Mouse (Mus musculus) liver, embryonic 11.5 days (tissue): ENCODE results near the gene Psrc1. TPM values are rescaled to one million over a fixed set of nuclear protein-coding genes. Genes with fewer than 3 reads are reported as not detected.

Source experiments
- ATAC-seq: fragments of 200-750 bp; cut with Nextera tagmentation; replicated peaks from 2 replicates; pipeline ENCODE4 v1.8.0; 2017; ENCODE audit warnings: moderate number of reproducible peaks, mild to moderate bottlenecking, moderate TSS enrichment, moderate library complexity; ENCODE audit not compliant: low FRiP score
- DNase-seq: peaks from one replicate; pipeline ENCODE4 v3.0.0-alpha.2; 2017; ENCODE audit warnings: low spot score
- H3K27ac ChIP-seq: fragments of 300-500 bp; sonication (generic); 2 replicates; pipeline ENCODE4 v1.5.1; 2014; ENCODE audit warnings: mild to moderate bottlenecking, low read depth, low read length, control low read depth
- H3K27me3 ChIP-seq: fragments of 300-500 bp; sonication (generic); replicated peaks from 2 replicates; pipeline ENCODE4 v1.6.1; 2014; ENCODE audit warnings: low read length, mixed read lengths; ENCODE audit not compliant: control insufficient read depth, insufficient read depth
- H3K36me3 ChIP-seq: fragments of 300-500 bp; sonication (generic); 2 replicates; pipeline ENCODE4 v1.6.1; 2014; ENCODE audit warnings: mild to moderate bottlenecking, low read length, moderate library complexity, mixed read lengths; ENCODE audit not compliant: control insufficient read depth, insufficient read depth
- H3K4me1 ChIP-seq: fragments of 300-500 bp; sonication (generic); replicated peaks from 2 replicates; pipeline ENCODE4 v1.6.1; 2014; ENCODE audit warnings: low read length, mixed read lengths; ENCODE audit not compliant: control insufficient read depth, insufficient read depth
- H3K4me2 ChIP-seq: fragments of 300-500 bp; sonication (generic); 2 replicates; pipeline ENCODE4 v1.6.1; 2014; ENCODE audit warnings: mild to moderate bottlenecking, control low read depth, moderate library complexity
- H3K4me3 ChIP-seq: fragments of 300-500 bp; sonication (generic); 2 replicates; pipeline ENCODE4 v1.5.1; 2014; ENCODE audit warnings: low read depth, low read length, control low read depth
- H3K9ac ChIP-seq: fragments of 300-500 bp; sonication (generic); 2 replicates; pipeline ENCODE4 v1.6.1; 2014; ENCODE audit warnings: low read depth, low read length, control low read depth
- H3K9me3 ChIP-seq: fragments of 300-500 bp; sonication (generic); 2 replicates; pipeline ENCODE4 v1.6.1; 2016; ENCODE audit warnings: low read length, inconsistent platforms, mixed read lengths; ENCODE audit not compliant: control insufficient read depth
- WGBS: fragments of 180-500 bp; shearing (Covaris S2); extraction: QIAGEN DNeasy Blood & Tissue Kit; methylation state at CpG from one replicate; pipeline ENCODE4 v1.1.7; 2014; 5-methylcytosine and 5-hydroxymethylcytosine counted together
- polyA plus RNA-seq: library from polyadenylated mRNA; unstranded; fragments of >200 nt; fragmentation: Nextera tagmentation; extraction: Ambion mirVana; gene quantifications from 2 replicates; pipeline ENCODE4 v1.2.1, GENCODE M21; 2014

Psrc1 gene
- polyA plus RNA-seq, 1 experiment from 2014 or later: 33.2 TPM

DNA sequence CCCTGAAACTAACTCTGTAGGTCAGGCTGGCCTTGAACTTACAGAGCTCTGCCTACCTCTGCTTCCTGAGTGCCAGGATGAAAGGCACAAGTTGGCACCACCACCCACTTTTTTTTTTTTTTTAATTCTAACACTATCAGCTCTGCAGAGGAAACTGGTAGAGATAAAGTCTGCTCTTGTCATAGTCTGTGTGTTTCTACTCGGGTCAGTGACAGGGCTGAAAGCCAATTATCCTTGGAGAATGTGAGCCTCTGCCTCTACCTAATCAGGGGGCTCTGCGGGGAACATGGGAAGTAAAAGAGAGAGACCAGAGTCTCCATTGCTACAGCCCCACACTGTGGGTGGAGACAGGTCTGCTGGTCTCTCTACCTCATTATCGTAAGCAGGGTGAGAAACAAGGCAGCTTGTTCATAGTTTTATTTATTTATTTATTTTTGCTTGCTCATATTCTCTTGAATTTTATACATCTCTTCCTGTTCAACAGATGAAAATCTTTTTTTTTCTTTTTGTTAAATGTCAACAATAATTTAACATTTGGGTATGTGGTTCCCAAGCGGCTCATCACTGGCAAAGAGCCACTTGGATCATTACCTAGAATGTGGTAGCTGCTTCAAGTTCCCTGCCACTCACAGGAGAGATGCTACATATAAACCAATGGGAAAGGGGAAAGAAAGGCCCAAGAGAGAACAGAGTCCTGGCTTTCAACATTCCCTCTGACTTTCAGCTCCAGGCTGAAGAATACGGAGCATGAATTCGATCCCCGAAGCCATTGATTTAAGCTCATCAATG, 4.6 kb upstream of the Psrc1 start:
- DNase-seq (no peak), ATAC-seq (no peak)
- no peak overlapping the region for H3K4me3 ChIP-seq
- H3K9ac ChIP-seq: no peak overlapping the region
- no peaks in the 10 kb centered on the region for H3K36me3 ChIP-seq
- no peaks in the 10 kb centered on the region for H3K9me3 ChIP-seq
- no peak overlapping the region for H3K4me2 ChIP-seq
- no peaks in the 10 kb centered on the region for H3K27me3 ChIP-seq
- H3K4me1 ChIP-seq: peaks cover 17% of the 10 kb centered on the region
- WGBS: 74% methylated on average over 7 of the region's 7 CpGs
- no peak overlapping the region for H3K27ac ChIP-seq

DNA sequence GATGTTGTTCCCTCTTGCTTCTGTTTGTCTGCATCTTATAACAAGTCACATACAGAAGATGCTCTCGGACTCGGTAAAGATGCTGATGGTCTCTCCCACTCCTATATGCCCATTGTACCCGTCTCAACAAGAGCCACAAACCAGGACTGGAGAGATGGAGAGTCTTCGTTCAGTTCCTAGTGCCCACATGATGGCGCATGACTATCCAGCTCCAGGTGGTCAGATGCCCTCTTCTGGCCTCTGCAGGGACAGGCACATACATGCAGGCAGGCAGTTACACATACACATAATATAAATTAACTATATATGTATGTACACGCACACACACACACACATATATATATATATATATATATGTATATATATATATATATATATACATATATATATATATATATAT, 2.9 kb upstream of the Psrc1 start:
- H3K9ac ChIP-seq: no peak overlapping the region
- no peaks in the 10 kb centered on the region for H3K27me3 ChIP-seq
- no peaks in the 10 kb centered on the region for H3K36me3 ChIP-seq
- no peaks in the 10 kb centered on the region for H3K9me3 ChIP-seq
- no peak for ATAC-seq
- H3K27ac ChIP-seq: no peak overlapping the region
- 75% methylated on average over 6 of the region's 6 CpGs for WGBS
- no peak overlapping the region for H3K4me3 ChIP-seq
- no peak for DNase-seq
- peaks cover 22% of the 10 kb centered on the region for H3K4me1 ChIP-seq
- no peak overlapping the region for H3K4me2 ChIP-seq

DNA sequence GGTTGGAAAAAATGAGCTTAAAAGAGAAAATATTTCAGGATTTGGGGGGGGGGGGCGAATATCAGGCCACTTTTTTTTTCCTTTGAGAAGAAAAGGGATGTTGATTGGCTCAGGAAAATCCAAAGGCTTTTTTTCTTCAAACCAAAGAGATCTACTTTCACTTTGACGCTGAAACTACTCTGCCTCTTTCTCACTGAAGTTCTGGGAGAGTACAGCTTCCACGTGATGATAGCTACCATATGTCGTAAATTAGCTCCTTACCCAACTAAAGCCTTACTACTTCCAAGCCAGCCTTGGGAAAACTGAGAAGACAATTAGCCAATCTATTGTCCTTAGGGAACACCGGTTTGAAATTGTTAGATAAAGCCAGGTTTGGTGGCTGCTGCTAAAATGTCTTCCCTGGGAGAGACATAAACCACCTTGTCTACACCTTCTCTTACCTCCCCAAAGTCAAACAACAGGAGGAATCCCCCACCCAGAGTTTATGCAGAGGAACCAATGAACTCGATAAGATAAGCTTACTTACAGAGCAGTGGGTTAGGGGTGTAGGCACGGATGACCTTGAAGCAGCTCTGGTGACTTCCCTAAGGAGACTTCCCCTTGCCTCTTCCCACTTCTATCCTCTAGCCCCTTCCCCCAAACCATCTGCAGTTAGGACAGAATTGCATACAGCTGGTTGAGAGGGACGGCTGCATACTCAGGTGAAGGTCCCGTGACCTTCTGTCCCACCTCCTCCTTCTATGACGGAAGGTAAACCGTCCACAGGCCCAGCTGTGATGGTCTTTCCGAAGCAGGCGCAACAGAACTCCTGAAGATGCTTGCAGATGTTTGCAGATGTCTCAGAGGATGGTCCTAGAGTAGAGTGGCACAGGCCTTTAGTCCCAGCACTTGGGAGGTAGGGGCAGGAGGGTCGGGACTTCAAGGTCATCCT, 1.4 kb upstream of the Psrc1 start:
- WGBS: 42% methylated on average over 14 of the region's 14 CpGs
- Histone ChIP-seq H3K9me3 (no peaks in the 10 kb centered on the region), H3K27ac (no peak overlapping the region), H3K36me3 (peaks cover 4% of the 10 kb centered on the region), H3K27me3 (no peaks in the 10 kb centered on the region), H3K4me1 (peaks cover 22% of the 10 kb centered on the region), H3K4me3 (peak overlapping the region; percentile 55; the same call in 1 of the 2 replicates), H3K9ac (peak overlapping the region; percentile 35; the same call in 1 of the 2 replicates), H3K4me2 (peak overlapping the region; percentile 86)
- DNase-seq (no peak), ATAC-seq (no peak)

GRCm38 (mm10) chr3:108384425-108384824, 786 bp downstream of the Psrc1 start:
- Histone ChIP-seq H3K36me3 (peaks cover 4% of the 10 kb centered on the region), H3K4me1 (peaks cover 17% of the 10 kb centered on the region), H3K4me3 (peak overlapping the region; percentile 55), H3K9ac (peak overlapping the region; percentile 69), H3K27ac (no peak overlapping the region), H3K27me3 (no peaks in the 10 kb centered on the region), H3K9me3 (no peaks in the 10 kb centered on the region), H3K4me2 (peak overlapping the region; percentile 86)
- no peak for DNase-seq
- no peak for ATAC-seq
- 52% methylated on average over 2 of the region's 2 CpGs for WGBS

- Histone ChIP-seq H3K4me3 (no peak overlapping the region), H3K36me3 (peaks cover 4% of the 10 kb centered on the region), H3K4me2 (no peak overlapping the region), H3K27me3 (no peaks in the 10 kb centered on the region), H3K9ac (no peak overlapping the region), H3K27ac (no peak overlapping the region), H3K4me1 (peaks cover 15% of the 10 kb centered on the region), H3K9me3 (no peaks in the 10 kb centered on the region)
- WGBS: 95% methylated on average over 10 of the region's 10 CpGs
- no peak for ATAC-seq
- no peak for DNase-seq
Observed at GRCm38 (mm10) chr3:108386186-108386585, 2.5 kb downstream of the Psrc1 start.

DNA sequence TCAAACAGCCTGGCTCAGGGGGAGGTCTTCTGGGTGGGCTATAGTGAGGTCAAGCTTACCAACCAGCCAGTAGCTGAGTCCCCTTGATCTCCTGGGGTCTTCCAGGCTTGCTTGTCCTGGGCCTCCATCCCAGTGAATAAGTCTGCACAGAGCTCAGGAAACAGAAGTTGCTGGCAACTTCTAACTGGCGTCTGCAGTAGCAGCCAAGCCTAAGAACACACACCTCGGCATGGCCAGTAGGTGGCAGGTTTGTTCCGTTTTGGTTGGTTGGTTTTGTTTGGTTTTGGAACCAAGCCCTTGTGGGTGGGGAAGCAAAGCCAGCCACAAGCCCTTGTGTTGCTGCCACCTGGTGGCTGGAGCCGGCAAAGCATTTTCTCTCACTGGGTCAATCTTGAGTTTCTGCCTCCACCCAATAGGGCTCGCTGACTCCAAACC, 5.5 kb downstream of the Psrc1 start:
- Histone ChIP-seq H3K4me3 (no peak overlapping the region), H3K9ac (no peak overlapping the region), H3K27ac (no peak overlapping the region), H3K27me3 (no peaks in the 10 kb centered on the region; the same call in 1 of the 2 replicates), H3K36me3 (peaks cover 4% of the 10 kb centered on the region), H3K9me3 (no peaks in the 10 kb centered on the region), H3K4me2 (0 out of 2 replicates have a peak overlapping the region, but pooled peaks have one; percentile 18), H3K4me1 (peaks cover 18% of the 10 kb centered on the region)
- DNase-seq (peak; percentile 90), ATAC-seq (peak; percentile 82)
- WGBS: 0% methylated on average over 5 of the region's 5 CpGs

GRCm38 (mm10) chr3:108392299-108392698, 8.7 kb downstream of the Psrc1 start:
- 34% methylated on average over 10 of the region's 10 CpGs for WGBS
- no peak overlapping the region for H3K9ac ChIP-seq
- H3K4me2 ChIP-seq: 0 out of 2 replicates have a peak overlapping the region, but pooled peaks have one; percentile 25
- H3K4me1 ChIP-seq: peaks cover 13% of the 10 kb centered on the region
- ATAC-seq: no peak
- no peak for DNase-seq
- H3K27ac ChIP-seq: no peak overlapping the region
- no peaks in the 10 kb centered on the region for H3K36me3 ChIP-seq
- H3K27me3 ChIP-seq: no peaks in the 10 kb centered on the region; the same call in 1 of the 2 replicates
- no peak overlapping the region for H3K4me3 ChIP-seq
- no peaks in the 10 kb centered on the region for H3K9me3 ChIP-seq

GRCm38 (mm10) chr3:108392793-108393192, 9.2 kb downstream of the Psrc1 start:
- H3K27me3 ChIP-seq: no peaks in the 10 kb centered on the region; the same call in 1 of the 2 replicates
- no peak overlapping the region for H3K27ac ChIP-seq
- 0 out of 2 replicates have a peak overlapping the region, but pooled peaks have one; percentile 25 for H3K4me2 ChIP-seq
- ATAC-seq (no peak), DNase-seq (no peak)
- H3K4me3 ChIP-seq: no peak overlapping the region
- H3K9ac ChIP-seq: no peak overlapping the region
- 52% methylated on average over 15 of the region's 15 CpGs for WGBS
- no peaks in the 10 kb centered on the region for H3K36me3 ChIP-seq
- H3K4me1 ChIP-seq: peaks cover 13% of the 10 kb centered on the region
- H3K9me3 ChIP-seq: no peaks in the 10 kb centered on the region
